Mouse (Mus musculus) testis, postnatal 14 days (tissue): ENCODE results near the gene Pou2f3.

Experiments
- DNase-seq: peaks from one replicate; pipeline ENCODE4 v3.0.0; 2021; ENCODE audit warnings: low spot score

The Pou2f3 gene

GRCm38 (mm10) chr9:43230886-43231285 lies 20.7 kb upstream of the Pou2f3 start:
- no peak for DNase-seq

DNA sequence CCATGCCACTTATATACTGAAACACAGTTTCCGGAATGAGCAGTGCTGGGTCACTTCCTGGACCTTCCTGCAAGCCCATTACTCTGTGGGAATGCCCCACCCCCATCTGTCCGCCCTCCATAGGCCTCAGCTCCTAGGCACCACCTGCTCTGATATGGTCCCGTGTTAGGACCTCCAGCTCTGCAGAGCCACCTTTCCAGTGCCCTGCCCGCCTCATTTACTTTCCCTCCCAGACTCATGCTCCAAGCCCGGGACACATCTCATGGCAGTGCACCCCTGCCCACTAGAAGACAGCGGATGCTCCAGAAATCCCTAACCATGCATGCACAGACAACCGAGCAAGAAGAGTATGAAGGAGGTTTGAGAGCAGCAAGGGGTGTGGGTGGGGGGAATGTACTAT lies 19.8 kb upstream of the Pou2f3 start:
- DNase-seq = no peak

DNA sequence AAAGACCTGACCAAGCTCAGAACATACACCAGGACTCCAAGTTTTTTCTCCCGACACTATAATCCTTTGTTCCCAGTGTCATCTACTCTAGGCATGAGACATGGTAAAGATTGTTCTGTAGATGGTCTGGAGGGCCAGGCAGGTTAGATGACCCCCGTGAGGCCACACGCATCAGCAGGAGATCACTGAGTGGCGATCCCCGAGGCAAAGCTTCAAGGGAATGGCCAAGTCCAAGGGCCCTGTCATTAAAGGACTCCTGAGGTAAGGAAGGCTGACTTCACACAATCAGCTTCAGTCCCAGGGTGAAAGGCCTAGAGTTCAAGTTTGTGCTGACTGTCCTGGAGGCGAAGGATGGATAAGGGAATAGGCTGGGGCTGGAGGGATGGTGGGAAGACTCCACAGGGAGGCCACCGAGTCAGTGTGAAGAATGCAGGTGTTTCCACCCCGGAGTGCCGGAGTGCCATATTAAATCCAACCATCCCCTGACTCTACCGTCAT lies 19.3 kb upstream of the Pou2f3 start:
- no peak for DNase-seq

GRCm38 (mm10) chr9:43228745-43229144 lies 18.6 kb upstream of the Pou2f3 start:
- DNase-seq = no peak

DNA sequence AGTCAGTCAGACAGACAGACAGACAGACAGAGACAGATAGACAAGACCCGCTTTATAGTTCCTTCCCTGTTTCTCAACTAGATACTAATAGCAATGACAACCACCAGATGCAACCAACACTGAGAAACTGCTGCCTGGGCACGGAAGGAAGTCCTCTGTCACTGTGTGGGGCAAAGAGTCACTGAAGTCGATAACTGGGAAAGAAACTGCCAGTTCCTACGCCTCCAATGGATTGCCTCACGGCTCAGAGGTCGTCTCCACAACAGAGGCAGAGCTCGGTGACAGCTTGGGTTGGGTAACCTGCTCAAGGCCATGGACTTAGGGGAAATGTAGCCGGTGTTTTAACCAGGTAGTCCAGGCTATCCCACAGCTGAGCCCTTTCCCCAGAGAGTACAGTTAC lies 17.5 kb upstream of the Pou2f3 start:
- no peak for DNase-seq

DNA sequence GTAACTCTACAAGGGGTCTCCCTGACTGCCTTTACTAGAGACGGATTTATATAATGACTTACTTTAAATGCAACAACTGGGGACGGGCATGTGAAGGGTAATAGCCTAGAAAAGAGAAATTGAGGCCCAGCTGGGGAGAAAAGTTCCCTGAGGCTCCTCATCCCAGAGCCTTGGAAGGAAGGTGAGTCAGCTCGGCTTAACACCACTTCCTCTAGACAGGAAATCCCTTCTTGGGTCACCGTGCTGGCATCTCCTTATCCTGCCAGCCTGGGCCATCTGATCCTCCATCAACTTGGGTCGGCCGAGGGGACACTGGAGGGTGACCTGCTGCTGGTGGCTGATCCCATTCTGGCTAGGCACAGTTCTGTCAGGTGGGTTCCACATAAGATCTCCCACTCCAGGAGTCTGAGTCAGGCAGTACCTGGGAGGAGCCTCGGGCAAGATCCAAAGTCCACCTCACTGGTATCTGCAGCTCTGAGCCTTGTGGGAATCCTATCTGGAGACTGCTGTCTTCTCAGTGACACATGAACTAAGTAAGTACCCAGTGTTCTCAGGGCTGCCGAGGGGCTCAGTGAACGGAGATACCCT lies 16.5 kb upstream of the Pou2f3 start:
- no peak for DNase-seq

DNA sequence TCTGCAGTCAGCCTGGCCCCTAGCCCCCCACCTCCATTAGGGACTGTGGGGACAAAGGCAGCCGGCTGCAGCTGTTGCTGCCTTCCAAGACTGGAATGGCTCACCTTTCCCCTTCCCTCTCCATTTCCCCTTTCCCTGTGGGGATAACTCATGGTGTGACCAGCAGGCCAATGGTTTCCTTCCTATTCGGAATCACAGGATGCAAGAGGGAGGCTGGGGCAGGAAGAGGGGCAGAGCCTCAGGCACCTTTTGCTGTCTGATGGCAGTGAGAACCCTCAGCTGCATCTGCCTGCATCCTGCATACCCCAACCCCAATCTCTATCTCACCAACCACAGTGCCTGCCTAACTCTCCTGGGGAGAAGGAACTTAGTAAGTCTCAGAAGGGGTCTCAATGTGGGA lies 15.3 kb upstream of the Pou2f3 start:
- no peak for DNase-seq

- no peak for DNase-seq
Measured at GRCm38 (mm10) chr9:43224771-43225355, 14.7 kb upstream of the Pou2f3 start.

- DNase-seq = no peak
Measured at GRCm38 (mm10) chr9:43222429-43222715, 12.2 kb upstream of the Pou2f3 start.

- DNase-seq = peak; percentile 73
Measured at GRCm38 (mm10) chr9:43221643-43222428, 11.7 kb upstream of the Pou2f3 start.

DNA sequence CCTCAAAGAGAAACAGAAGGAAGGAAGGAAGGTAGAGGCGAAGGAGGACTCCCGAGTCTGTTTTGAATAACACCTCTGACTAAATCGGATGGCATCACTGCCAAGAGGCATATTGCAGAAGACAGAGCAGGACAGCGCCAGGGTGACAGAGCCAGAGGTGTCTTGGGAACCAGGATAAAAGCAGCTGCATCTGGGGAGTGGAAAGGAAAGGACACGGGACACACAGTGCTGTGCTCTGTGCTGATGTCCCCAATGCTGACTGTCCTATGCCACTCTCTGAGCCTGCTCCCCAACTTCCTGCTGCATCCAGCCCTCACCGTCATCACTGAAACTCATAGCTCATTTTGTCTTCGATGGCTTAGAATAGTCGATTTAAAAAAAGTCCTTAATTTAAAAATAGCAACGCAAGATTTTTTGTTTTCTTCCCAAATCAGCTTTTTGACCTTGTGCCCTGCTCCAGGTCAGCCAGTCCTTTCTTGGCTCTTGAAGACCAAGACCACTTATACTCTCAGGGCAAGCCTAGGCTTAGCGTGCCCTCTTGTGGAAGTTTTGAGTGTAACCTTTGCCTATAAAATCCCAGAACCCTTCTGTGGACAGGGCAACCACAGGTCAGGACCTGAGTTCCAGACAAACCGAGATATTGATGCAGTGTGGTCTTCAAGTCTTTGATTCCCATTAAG lies 742 bp upstream of the Pou2f3 start:
- DNase-seq = peak; percentile 15

GRCm38 (mm10) chr9:43206022-43206390 lies 4.2 kb downstream of the Pou2f3 start:
- no peak for DNase-seq

DNA sequence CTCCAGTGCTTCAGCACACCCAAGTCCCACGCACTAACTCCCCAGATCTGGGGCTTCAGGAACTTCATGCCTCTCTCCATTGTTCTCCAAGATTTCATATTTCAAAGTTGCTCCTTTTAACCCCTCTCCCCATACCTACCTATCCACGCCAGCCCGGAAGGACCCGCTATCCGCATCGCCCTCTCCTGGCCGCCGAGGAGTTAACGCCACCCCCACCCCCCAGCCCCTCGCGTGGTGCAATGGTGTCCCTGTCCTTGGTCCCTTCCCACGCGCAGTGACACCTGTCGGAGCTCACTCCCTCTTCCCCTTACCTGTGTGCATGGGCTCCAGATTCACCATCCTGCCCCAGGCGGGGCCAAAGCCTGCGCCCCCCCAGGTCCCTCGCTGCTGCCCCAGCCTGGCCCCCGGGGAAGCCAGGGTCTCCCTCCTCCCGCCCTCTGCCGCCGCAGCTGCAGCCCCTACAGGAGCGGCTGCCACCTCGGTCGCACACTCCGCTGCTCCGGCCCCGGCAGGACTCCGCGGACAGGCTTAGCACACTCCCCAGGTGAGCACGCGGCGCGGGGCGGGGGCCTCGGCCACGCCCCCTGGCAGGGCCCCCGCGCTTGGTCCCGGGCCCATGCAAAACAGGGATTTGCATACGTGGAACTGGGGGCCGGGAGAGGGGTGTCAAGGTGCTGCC lies 4.7 kb downstream of the Pou2f3 start:
- no peak for DNase-seq

- no peak for DNase-seq
Measured at GRCm38 (mm10) chr9:43200212-43200611, 10.0 kb downstream of the Pou2f3 start.

DNA sequence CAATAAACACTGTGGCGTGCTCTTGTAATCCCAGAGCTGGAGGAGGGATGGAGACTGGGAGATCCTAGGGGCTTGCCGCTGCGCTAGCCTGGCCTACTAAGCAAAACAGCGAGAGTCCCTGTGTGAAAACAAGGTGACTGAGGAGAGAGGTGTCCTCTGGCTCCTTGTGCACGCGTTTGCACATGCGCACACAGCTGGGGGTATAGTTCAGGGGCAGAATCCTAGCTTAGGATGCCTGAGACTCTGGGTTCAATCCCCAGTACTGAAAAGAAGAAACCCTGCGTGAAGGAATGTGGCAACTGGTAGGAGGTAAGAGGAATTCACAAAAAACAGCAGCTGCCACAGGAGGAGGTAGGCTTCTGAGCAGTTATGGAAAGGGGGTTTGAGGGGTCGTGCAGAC lies 16.2 kb downstream of the Pou2f3 start:
- DNase-seq = no peak

GRCm38 (mm10) chr9:43191561-43191960 lies 18.6 kb downstream of the Pou2f3 start:
- no peak for DNase-seq

DNA sequence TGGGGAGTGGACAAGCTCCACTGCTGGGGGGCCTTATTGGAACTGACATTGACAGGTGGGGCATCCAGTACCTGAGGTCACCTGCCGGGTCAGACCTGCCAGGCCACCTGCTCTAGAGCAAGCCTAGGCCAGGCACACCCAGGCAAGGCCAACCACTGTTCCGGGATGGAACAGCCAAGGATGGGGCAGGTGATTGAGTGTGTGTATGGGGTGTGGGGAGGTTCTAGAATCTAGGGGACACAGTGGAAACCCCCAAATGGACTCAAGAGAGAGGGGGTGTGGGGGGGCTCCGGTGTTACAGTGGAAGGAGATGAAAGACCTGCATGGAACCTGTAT lies 21.2 kb downstream of the Pou2f3 start:
- DNase-seq = no peak

DNA sequence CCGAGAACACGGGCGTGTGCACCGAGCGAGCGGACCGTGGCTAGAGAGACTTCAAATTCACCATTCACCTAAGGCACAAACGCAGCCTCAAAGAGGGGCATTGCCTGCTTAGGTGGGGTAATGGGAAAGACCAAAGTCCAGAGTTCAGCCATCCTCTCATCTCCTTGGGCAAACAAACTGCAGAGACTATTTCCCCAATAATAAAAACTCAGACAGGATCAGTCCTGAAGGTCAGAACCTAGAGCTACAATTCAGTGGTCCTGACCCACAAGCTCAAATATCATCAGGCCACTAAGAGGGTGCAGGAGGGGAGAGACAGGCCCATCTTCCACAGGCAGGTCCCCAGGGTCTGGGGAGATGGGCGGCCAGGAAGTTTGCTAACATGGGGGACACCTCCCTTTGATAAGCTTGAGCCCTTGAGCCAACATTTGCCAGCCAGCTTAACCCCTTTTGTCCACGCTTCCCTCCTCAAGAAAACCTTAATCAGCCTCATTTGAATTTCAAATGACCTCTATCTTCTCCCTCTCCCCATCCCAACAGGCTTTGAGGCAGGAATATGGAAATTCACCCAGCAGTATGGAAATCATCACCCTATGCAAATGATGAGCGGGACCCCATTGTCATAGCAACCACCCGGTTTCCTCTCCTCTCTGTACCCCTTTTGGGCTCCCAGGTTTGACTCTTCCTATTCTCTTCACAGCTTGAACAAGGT lies 21.7 kb downstream of the Pou2f3 start:
- no peak for DNase-seq

DNA sequence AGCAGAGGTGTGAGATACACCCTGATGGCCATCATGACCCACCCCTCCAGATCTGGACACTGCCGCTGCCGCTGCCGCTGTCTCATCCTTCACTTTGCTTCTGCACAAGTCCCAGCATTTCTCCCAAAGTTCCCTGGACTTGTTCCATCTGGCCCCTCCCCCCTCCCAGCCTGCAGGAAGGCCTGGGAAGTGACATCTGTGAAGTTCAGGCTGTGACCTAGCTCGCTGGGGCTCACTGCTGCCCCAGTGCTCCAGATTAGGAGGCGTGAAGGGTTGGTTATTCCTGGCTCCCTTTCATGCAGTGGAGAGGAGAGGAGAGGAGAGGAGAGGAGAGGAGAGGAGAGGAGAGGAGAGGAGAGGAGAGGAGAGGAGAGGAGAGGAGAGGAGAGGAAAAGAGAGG lies 30.6 kb downstream of the Pou2f3 start:
- DNase-seq = no peak

DNA sequence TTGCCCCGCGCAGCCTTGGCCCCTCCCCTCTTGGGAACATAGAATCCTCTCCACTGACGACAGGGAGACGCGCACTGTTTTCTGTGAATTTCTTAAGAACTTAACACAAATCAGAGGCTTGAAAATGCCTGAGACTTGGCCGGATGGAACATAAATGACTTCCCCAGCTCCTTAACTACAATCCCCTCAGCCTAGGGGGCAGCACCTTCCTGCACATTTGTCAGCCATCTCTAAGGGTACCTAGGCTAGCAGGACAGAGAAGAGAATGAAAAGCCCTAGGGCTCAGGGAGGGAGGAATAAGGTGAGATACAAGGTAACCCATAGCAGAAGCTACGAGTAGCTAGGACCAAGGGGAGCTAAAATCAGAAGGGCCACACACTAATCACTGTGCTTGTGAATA lies 32.0 kb downstream of the Pou2f3 start:
- DNase-seq = no peak

- no peak for DNase-seq
Measured at GRCm38 (mm10) chr9:43167081-43167480, 43.1 kb downstream of the Pou2f3 start.

- DNase-seq = no peak
Measured at GRCm38 (mm10) chr9:43166346-43166745, 43.8 kb downstream of the Pou2f3 start.
